8 mouse cellular contexts compared by ENCODE assay signal in genomic region chr1:168287843-168288591, GRCm38 (mm10).
DNase-seq lines count a peak whose midpoint lies in the region; ATAC-seq and TF ChIP-seq lines count a peak whose summit lies in the region.

No protein-coding gene starts in this region.

- H3K9ac ChIP-seq in kidney, embryonic 16.5 days (replicated peaks; ENCODE audit: low read length), result no peak overlapping the region
- H3K9ac ChIP-seq in intestine, embryonic 14.5 days (ENCODE audit: low read length), result no peak overlapping the region
- peak overlapping the region; percentile 71 for H3K9ac ChIP-seq in liver, embryonic 13.5 days
- H3K9ac ChIP-seq in midbrain, postnatal 0 days (replicated peaks; ENCODE audit: low read length, poor library complexity, severe bottlenecking), result peak overlapping the region; percentile 50

- H3K27me3 ChIP-seq in kidney, embryonic 16.5 days (ENCODE audit: insufficient read depth, low read length), result no peaks in the 10 kb centered on the region
- no peaks in the 10 kb centered on the region for H3K27me3 ChIP-seq in intestine, embryonic 14.5 days (replicated peaks; ENCODE audit: control insufficient read depth, insufficient read depth, low read length)
- no peaks in the 10 kb centered on the region for H3K27me3 ChIP-seq in liver, embryonic 13.5 days
- H3K27me3 ChIP-seq in midbrain, postnatal 0 days (ENCODE audit: insufficient read depth, low read length), result no peaks in the 10 kb centered on the region

- peak overlapping the region; percentile 7; the same call in 1 of the 2 replicates for H3K27ac ChIP-seq in kidney, embryonic 16.5 days (ENCODE audit: low read length)
- peak overlapping the region; percentile 54; the same call in 1 of the 2 replicates for H3K27ac ChIP-seq in intestine, embryonic 14.5 days (ENCODE audit: low read depth)
- H3K27ac ChIP-seq in liver, embryonic 13.5 days, result peak overlapping the region; percentile 93
- H3K27ac ChIP-seq in midbrain, postnatal 0 days (ENCODE audit: low read depth, low read length), result peak overlapping the region; percentile 84

- DNase-seq in kidney, adult 8-10 months, result no peak
- DNase-seq in embryo, embryonic 9.5 days (ENCODE audit: extremely low spot score), result peak; percentile 51
- DNase-seq in heart, adult 11 months, result peak; percentile 98
- no peak for DNase-seq in intestine, embryonic 14.5 days (ENCODE audit: low spot score)
- DNase-seq in liver, embryonic 13.5 days, result peak; percentile 92
- peak; percentile 61 for DNase-seq in midbrain, postnatal 0 days (ENCODE audit: low spot score)
- no peak for DNase-seq in thymus, postnatal 36 days

- peak; percentile 63 for ATAC-seq in kidney, embryonic 16.5 days (ENCODE audit: low FRiP score, low TSS enrichment)
- ATAC-seq in intestine, embryonic 14.5 days (replicated peaks; ENCODE audit: low FRiP score, low TSS enrichment, low read depth), result peak; percentile 26
- ATAC-seq in liver, embryonic 13.5 days (ENCODE audit: low read depth), result peak; percentile 96
- no peak; the same call in 1 of the 2 replicates for ATAC-seq in midbrain, postnatal 0 days (ENCODE audit: low FRiP score)

- H3K4me1 ChIP-seq in kidney, embryonic 16.5 days (ENCODE audit: insufficient read depth, low read length), result peaks cover 79% of the 10 kb centered on the region
- peaks cover 52% of the 10 kb centered on the region for H3K4me1 ChIP-seq in intestine, embryonic 14.5 days (replicated peaks; ENCODE audit: control insufficient read depth, insufficient read depth, low read length)
- peaks cover 93% of the 10 kb centered on the region for H3K4me1 ChIP-seq in liver, embryonic 13.5 days (replicated peaks)
- H3K4me1 ChIP-seq in midbrain, postnatal 0 days (ENCODE audit: insufficient read depth, low read length), result peaks cover 48% of the 10 kb centered on the region

- 41% methylated on average over 23 of the region's 23 CpGs for WGBS in kidney, embryonic 16.5 days
- 30% methylated on average over 23 of the region's 23 CpGs for WGBS in intestine, embryonic 14.5 days
- WGBS in liver, embryonic 13.5 days (ENCODE audit: insufficient replicate concordance), result 7% methylated on average over 23 of the region's 23 CpGs
- 13% methylated on average over 23 of the region's 23 CpGs for WGBS in midbrain, postnatal 0 days

- peaks cover 4% of the 10 kb centered on the region; the same call in 1 of the 2 replicates for H3K36me3 ChIP-seq in kidney, embryonic 16.5 days (ENCODE audit: insufficient read depth, low read length)
- H3K36me3 ChIP-seq in intestine, embryonic 14.5 days (ENCODE audit: control insufficient read depth, insufficient read depth, low read length), result no peaks in the 10 kb centered on the region
- H3K36me3 ChIP-seq in liver, embryonic 13.5 days, result no peaks in the 10 kb centered on the region
- H3K36me3 ChIP-seq in midbrain, postnatal 0 days (ENCODE audit: insufficient read depth, low read length), result no peaks in the 10 kb centered on the region

- TF ChIP-seq CTCF in midbrain, postnatal 0 days (IDR thresholded peaks at IDR 0.05), result no peak

- no peak overlapping the region for H3K4me3 ChIP-seq in kidney, embryonic 16.5 days (ENCODE audit: low read length)
- H3K4me3 ChIP-seq in intestine, embryonic 14.5 days (ENCODE audit: low read depth, low read length), result no peak overlapping the region
- H3K4me3 ChIP-seq in liver, embryonic 13.5 days (replicated peaks), result peak overlapping the region; percentile 38
- no peak overlapping the region for H3K4me3 ChIP-seq in midbrain, postnatal 0 days (ENCODE audit: low read depth, low read length)

- no peak overlapping the region for H3K4me2 ChIP-seq in kidney, embryonic 16.5 days (replicated peaks; ENCODE audit: low read depth, low read length)
- H3K4me2 ChIP-seq in intestine, embryonic 14.5 days (ENCODE audit: low read length), result 0 out of 2 replicates have a peak overlapping the region, but pooled peaks have one; percentile 4
- peak overlapping the region; percentile 68 for H3K4me2 ChIP-seq in liver, embryonic 13.5 days
- H3K4me2 ChIP-seq in midbrain, postnatal 0 days (ENCODE audit: low read depth, low read length, poor library complexity, severe bottlenecking), result peak overlapping the region; percentile 18; the same call in 1 of the 2 replicates

- no peaks in the 10 kb centered on the region for H3K9me3 ChIP-seq in kidney, embryonic 16.5 days (ENCODE audit: low read length)
- H3K9me3 ChIP-seq in intestine, embryonic 14.5 days (ENCODE audit: control insufficient read depth, low read length), result no peaks in the 10 kb centered on the region
- H3K9me3 ChIP-seq in liver, embryonic 13.5 days (replicated peaks), result no peaks in the 10 kb centered on the region
- no peaks in the 10 kb centered on the region for H3K9me3 ChIP-seq in midbrain, postnatal 0 days (ENCODE audit: low read length)

Comparison
In these comparisons a context has a peak if more than half of its experiments do, and no peak if none do; other contexts are left out.
1. H3K27ac ChIP-seq: peak in every context shown above with its lines; median percentile 93 in liver, embryonic 13.5 days; 84 in midbrain, postnatal 0 days; 54 in intestine, embryonic 14.5 days; 7 in kidney, embryonic 16.5 days.
2. H3K9ac ChIP-seq: peak in liver, embryonic 13.5 days (single experiment) and midbrain, postnatal 0 days (single experiment); none in kidney, embryonic 16.5 days (single experiment) and intestine, embryonic 14.5 days (single experiment).
3. DNase-seq: peak in embryo, embryonic 9.5 days (single experiment), heart, adult 11 months (single experiment), liver, embryonic 13.5 days (single experiment) and midbrain, postnatal 0 days (single experiment); none in kidney, adult 8-10 months (0 of 2), intestine, embryonic 14.5 days (single experiment) and thymus, postnatal 36 days (0 of 2).